Mouse (Mus musculus): Measurements from ENCODE around the gene Gp1bb. TPM values are rescaled to one million over a fixed set of nuclear protein-coding genes. Genes with fewer than 3 reads are reported as not detected.

The Gp1bb gene
- polyA plus RNA-seq (2017; shearing (Covaris generic)), result under 1 TPM in 1 of 2 experiments, not detected in 1; 0.13 TPM

GRCm38 (mm10) chr16:18622019-18622418, at the start of gene Gp1bb:
Gene Gp1bb (minus strand): TSS chr16:18622403.

GRCm38 (mm10) chr16:18629390-18630231, 7.4 kb upstream of the Gp1bb start, which contains the start of gene Sept5:
Gene Sept5 (minus strand): TSS chr16:18629954.

GRCm38 (mm10) chr16:18626376-18626878, 4.2 kb upstream of the Gp1bb start, which contains the start of gene Gm49601:
Gene Gm49601 (minus strand): TSS chr16:18626427.

GRCm38 (mm10) chr16:18589804-18590790, 32.1 kb downstream of the Gp1bb start, which contains the start of gene Tbx1:
Gene Tbx1 (minus strand): TSS chr16:18590671.

Other genes with a start within 250 kb of the Gp1bb start
- gene Txnrd2, start 196.0 kb downstream of the Gp1bb start, polyA plus RNA-seq (2017; shearing (Covaris generic)), result 10 to 100 TPM; 30.2 to 39.9 TPM
- gene Comt, start 195.6 kb downstream of the Gp1bb start, polyA plus RNA-seq (2017; shearing (Covaris generic)), result 10 to 100 TPM; 42.9 to 67.2 TPM
- 10 to 100 TPM; 17.6 to 22.6 TPM for gene Gnb1l, start 123.7 kb downstream of the Gp1bb start, polyA plus RNA-seq (2017; shearing (Covaris generic))
- under 1 TPM in 1 of 2 experiments, not detected in 1; 0.44 TPM for gene Rtl10, start 123.5 kb downstream of the Gp1bb start, polyA plus RNA-seq (2017; shearing (Covaris generic))
- gene Tbx1, start 31.7 kb downstream of the Gp1bb start, polyA plus RNA-seq (2017; shearing (Covaris generic)), result not detected
- 1 to 10 TPM in 1 of 2 experiments, under 1 TPM in 1; 0.18 to 1.1 TPM for gene Gm49601, start 4.0 kb upstream of the Gp1bb start, polyA plus RNA-seq (2017; shearing (Covaris generic))
- 1 to 10 TPM in 1 of 2 experiments, not detected in 1; 1.5 TPM for gene Sept5, start 7.6 kb upstream of the Gp1bb start, polyA plus RNA-seq (2017; shearing (Covaris generic))
- 1 to 10 TPM in 1 of 2 experiments, under 1 TPM in 1; 0.18 to 1.3 TPM for gene Cldn5, start 154.4 kb upstream of the Gp1bb start, polyA plus RNA-seq (2017; shearing (Covaris generic))
- 100 to 1,000 TPM; 126 to 146 TPM for gene Ufd1, start 189.4 kb upstream of the Gp1bb start, polyA plus RNA-seq (2017; shearing (Covaris generic))
- 1 to 10 TPM; 3.9 to 4.0 TPM for gene Cdc45, start 189.6 kb upstream of the Gp1bb start, polyA plus RNA-seq (2017; shearing (Covaris generic))
- gene 2510002D24Rik, start 214.2 kb upstream of the Gp1bb start, polyA plus RNA-seq (2017; shearing (Covaris generic)), result 100 to 1,000 TPM in 1 of 2 experiments, 10 to 100 TPM in 1; 85.1 to 104 TPM
- not detected for gene Gm28539, start 214.2 kb upstream of the Gp1bb start, polyA plus RNA-seq (2017; shearing (Covaris generic))

Measured in inflammation-experienced regulatory T-cells (primary cell).